Mouse (Mus musculus) CD4-positive, CD25-positive, alpha-beta regulatory T cell (primary cell): ENCODE results near the gene Hsbp1. TPM values are rescaled to one million over a fixed set of nuclear protein-coding genes. Genes with fewer than 3 reads are reported as not detected.

Source experiments
- polyA plus RNA-seq: library from polyadenylated mRNA; unstranded; fragments of 100-300 nt; shearing (Covaris generic); gene quantifications from one replicate; pipeline ENCODE4 v1.2.1, GENCODE M21; 2017

The Hsbp1 gene
- 183 TPM for polyA plus RNA-seq

GRCm38 (mm10) chr8:119344190-119344856 lies at the start of gene Hsbp1:
Gene Hsbp1 (plus strand): TSS chr8:119344488.

GRCm38 (mm10) chr8:119394524-119395026 lies 50.3 kb downstream of the Hsbp1 start, which contains the start of gene Mlycd:
Gene Mlycd (plus strand): TSS chr8:119394878.

Other genes starting within 250 kb of the Hsbp1 start
- 32.5 TPM for gene Mlycd, start 50.4 kb downstream of the Hsbp1 start, polyA plus RNA-seq
- 35.2 TPM for gene Osgin1, start 89.6 kb downstream of the Hsbp1 start, polyA plus RNA-seq
- gene Necab2, start 102.2 kb downstream of the Hsbp1 start, polyA plus RNA-seq, result not detected
- not detected for gene Slc38a8, start 157.2 kb downstream of the Hsbp1 start, polyA plus RNA-seq
- 85.7 TPM for gene Mbtps1, start 214.2 kb downstream of the Hsbp1 start, polyA plus RNA-seq
- gene Hsdl1, start 230.7 kb downstream of the Hsbp1 start, polyA plus RNA-seq, result 141 TPM
- not detected for gene Dnaaf1, start 230.7 kb downstream of the Hsbp1 start, polyA plus RNA-seq